Mouse (Mus musculus): ENCODE measurements at regions not wholly inside any gene's neighbourhood (a gene's known extent, or its start where the extent isn't known, plus 50 kb on each side); places are given as distances from the start of the nearest gene placed in this dataset.

DNA sequence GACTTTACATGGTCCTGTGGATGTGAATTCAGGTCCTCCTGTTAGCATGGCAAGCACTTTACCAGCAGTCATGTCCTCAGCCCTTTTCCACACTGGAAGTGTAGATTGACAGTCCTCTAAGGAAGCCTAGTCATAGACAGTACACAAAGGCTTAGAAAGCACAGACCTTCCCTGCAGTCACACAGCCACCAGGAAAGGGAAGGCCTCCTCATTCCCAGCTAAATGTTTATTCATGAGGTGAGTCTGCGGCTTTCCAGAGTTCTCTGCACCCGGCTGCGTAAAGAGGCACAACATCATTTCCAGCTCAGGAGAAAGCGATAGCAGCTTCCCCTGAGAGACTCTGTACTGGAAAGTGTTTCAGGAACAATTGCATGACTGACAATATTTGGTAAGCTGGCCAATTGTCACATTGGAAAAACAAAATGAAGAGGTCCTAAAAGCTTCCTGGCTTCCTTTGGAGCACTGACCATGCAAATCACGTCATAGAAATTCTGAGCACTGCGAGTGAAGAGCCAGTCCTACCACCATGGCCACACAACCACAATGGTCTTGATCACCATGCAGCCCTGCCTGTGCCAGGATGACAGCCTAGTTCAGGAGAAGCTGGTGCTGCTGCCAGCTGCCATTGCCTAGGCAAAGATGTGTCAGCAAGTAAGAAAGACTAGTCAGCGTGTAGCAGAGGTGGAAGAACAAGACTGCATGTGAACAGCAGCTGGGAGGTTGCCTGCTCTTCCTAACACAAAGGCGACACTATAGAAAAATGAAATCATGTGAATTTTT, 252.2 kb upstream of the Tbl1xr1 start:
- no peak for DNase-seq

DNA sequence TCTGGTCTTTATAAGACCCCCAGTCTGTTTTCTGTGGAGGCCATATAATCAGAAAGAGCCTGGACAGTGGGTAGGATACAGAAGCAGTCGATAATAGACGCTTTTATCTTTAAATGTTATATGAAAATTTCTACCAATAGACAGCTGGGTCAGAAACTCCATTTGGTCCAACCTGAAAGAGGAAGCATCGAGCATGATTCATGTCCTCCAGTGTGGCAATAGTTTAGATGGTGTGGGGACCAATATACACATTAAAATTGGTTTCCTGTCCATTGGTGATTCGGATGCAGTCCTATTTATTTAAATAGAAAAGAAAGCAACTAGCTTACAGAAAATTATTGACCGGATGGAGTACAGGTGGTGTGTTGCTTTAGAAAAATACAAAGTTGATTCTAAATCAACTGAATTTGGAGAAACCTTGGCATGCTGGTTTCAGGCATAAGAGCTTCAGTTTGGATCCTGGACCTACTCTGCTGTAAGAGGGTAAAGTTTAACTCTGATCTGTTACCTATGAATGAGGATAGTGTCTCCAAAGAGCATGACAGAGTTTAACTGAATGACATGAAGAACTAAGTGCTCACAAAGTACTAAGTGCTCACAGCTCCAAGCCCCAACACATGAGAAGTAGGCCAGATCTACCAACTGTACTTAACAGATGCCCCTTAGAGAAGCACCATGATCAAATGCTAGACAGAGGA, 251.4 kb upstream of the Tbl1xr1 start:
- no peak for DNase-seq

DNA sequence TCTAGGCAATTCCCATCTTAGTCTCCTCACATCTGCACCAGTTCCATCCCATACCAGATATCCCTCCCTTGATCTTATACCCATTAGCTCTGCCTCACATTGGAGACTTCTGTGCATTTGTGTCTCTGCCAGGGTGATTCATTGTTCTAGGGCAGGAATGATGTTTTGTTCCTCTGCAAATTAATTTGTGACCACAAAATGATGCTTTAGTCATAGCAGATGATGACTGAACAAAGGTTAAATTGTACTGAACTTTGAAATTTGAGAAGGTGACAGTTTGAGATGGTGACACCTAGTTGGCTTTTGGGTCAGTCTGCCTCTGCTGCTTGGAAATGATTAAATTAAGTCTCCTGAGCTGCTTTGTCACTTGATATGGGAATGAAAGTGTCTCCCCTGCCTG, 248.8 kb upstream of the Tbl1xr1 start:
- no peak for DNase-seq

DNA sequence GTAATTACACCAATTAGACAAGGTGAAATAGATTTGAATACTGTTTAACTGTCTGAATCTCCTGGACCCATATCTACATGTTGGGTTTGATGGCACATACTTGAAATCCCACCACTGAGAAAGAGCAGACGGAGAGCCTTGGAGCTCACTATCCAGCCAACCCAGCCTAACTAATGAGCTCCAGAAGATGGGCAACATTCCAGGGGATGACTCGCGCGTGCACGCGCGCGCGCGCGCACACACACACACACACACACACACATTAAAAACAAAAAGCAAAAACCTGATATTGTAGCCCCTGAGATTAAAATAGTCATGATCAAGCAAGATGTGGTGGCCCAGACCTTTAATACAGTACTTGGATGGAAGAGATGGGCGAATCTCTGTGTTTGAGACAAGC, 243.3 kb upstream of the Tbl1xr1 start:
- DNase-seq: no peak

GRCm38 (mm10) chr3:21835526-21835925, 240.9 kb upstream of the Tbl1xr1 start:
- no peak for DNase-seq

DNA sequence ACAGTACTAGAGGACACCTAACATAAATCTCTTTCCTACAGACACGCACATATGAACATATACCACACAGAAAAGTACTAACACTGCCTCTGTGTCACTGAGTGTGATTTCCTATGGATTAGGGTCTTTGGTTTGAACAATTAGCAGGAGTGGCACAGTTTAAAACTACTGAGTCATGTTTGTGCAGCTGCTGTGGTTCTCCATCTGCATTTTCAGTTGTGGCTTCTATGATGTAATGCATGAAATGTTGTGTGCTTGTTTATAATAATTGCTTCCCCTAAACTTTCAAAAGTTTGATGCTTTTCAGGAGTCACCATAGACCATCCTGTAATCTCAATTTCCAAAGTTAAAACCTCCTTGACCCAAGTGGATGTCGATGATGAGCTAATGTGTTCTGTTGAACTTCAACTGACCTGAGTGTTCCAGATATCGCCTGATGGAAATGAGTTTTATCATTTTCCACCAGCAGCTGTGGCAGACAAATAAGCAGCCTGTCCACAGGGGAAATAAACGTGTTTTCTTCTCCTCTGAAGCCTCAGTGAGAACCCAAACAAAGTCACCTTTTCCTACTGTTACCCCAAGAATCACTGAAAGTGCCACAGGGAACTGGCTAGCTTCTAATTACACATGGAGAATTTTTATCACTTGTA, 239.0 kb upstream of the Tbl1xr1 start:
- DNase-seq: no peak

DNA sequence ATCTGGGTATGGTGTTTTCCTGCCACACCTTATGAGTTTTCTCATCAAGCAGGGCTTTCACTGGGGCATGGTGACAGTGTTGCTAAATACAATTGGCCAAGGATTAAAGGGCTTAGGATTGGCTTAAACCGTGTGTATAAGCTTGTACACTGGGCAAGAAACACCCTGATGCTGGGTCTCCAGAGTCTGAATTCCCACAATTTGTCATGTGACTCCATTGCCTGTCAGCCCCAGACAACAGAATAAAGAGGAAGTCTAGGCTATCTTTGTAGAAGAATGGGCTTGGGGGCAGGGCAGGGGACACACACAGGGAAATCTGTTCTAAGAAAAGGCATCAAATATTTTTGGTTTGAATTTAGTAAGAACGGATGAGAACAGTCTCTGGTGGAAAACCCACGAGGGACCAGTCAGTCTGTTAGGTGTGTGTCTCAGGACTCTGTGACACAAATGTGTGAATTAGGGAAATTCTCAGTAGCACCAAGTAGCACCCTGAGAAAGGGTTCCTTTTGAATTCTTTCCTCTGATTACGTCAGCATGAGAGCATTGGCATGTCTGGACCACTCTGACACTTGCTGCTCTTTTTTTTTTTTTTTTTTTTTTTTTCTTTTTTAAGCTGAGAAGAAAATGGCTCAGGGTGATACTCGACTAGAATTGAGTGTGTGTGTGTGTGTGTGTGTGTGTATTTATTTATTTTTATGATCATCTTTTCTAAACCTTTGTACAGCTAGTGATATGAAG, 235.5 kb upstream of the Tbl1xr1 start:
- DNase-seq: no peak

GRCm38 (mm10) chr3:21841506-21841905, 234.9 kb upstream of the Tbl1xr1 start:
- no peak for DNase-seq

DNA sequence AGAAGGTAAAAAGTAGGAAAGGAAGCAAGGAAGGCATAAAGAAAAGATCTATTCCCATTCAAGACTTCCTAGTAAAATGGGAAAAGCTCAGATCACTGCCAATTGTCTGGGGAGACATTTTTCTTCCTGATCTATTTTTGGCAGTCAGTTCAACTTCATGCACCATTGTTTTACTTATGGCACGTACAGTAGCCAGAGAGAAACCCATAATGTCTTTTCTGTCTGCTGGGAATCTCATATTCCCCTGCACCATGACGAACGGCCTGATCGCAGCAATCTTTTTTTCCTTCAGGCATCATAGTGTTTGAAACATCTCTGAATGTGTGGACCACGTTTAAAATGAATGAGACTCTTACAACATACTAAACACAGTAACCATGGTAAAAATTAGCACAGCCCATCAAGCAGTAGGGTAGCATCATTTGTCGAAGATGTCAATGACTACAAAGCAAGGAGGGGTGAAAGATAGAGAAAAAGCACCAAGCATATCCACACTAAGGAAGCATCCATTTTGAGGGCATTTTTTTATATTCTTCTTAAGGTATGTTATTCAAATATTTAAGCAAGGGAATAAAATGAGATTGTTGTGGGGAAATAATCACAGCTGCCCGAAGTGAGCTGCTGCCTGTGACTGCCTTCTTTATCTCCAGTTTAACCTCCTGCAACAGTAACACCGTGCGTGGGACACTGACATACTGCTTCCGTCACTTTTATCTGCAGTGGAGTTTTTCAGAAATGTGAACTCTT, 233.7 kb upstream of the Tbl1xr1 start:
- no peak for DNase-seq

- DNase-seq: no peak
These were observed 233.1 kb upstream of the Tbl1xr1 start for GRCm38 (mm10) chr3:21843292-21843852.

GRCm38 (mm10) chr3:21849831-21850230, 226.6 kb upstream of the Tbl1xr1 start:
- DNase-seq: no peak

DNA sequence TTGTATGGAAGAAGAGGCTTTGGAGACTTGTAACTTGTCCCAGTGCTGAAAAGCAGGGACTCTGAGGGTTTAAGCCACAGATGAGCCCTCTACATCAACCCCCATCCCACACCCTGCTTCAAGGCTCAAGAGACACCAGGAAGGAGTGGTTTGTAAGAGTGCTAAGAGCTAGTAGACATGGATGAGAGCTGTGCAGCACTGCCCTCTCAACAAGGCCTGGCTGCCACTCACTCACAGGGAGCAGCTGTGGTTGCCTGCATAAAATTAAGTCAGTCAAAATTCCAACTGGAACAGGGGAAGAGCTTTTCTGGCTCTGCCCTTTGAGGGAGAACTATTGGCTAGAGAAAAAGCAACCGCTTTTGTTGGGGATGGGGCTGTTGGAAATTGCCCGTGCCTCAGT, 225.5 kb upstream of the Tbl1xr1 start:
- DNase-seq: no peak

- no peak for DNase-seq
These were observed 222.1 kb upstream of the Tbl1xr1 start for GRCm38 (mm10) chr3:21854340-21854739.

DNA sequence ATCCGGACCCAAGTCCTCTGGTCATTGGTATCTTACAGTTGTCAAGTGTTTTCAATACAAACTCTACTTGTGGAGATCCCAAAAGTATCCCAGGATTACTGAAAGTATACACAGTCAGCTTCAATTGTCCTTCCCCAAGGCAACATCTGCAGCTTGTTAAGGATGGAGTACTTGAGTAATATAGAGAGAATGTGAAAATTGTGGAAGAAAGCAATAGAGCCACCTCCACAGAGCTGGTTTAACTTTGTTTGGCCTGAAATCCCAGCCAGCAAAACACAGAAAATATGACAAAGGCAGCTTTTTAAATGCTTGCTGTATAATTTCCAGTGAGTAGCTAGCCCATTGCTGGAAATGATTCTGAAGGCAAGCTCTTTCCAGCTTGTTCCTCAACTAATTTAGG, 217.0 kb upstream of the Tbl1xr1 start:
- no peak for DNase-seq

- no peak for DNase-seq
These were observed 215.4 kb upstream of the Tbl1xr1 start for GRCm38 (mm10) chr3:21860915-21861635.

- DNase-seq: no peak
These were observed 214.8 kb upstream of the Tbl1xr1 start for GRCm38 (mm10) chr3:21861636-21861970.

DNA sequence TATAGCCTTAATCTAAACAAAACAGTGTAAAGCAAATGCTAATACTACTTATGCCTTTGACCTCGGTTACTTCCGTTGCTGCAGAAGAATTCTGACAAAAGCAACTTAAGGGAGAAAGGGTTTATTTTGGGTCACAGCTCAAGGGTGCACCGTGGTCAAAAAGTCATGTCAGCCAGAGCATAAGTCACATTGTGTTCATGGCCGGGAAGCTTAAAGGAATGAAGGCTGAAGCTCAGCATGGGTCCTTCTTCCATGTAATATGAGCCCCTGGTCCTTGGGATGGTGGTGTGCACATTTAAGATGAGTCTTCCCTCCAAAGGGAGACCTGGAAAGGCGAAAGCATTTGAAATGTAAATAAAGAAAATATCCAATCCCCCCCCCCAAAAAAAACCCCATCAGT, 212.1 kb upstream of the Tbl1xr1 start:
- DNase-seq: no peak

DNA sequence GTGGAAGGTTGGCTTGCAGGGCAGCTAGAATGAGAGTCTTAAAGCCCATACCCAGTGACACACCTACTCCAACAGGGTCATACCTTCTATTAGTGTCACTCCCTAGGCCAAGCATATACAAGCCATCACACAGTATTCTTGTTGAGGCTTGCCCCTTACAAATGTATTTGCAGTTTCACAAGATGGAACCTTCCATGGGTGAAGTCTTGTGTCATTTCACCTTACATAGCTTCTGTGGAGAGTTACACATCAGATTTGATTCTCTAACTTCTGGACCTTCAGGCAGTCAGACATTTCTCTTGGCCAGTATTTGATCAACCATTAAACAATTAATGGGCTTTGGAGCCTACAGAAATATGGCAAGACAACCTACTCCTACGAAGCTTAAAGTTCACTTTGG, 210.6 kb upstream of the Tbl1xr1 start:
- no peak for DNase-seq

DNA sequence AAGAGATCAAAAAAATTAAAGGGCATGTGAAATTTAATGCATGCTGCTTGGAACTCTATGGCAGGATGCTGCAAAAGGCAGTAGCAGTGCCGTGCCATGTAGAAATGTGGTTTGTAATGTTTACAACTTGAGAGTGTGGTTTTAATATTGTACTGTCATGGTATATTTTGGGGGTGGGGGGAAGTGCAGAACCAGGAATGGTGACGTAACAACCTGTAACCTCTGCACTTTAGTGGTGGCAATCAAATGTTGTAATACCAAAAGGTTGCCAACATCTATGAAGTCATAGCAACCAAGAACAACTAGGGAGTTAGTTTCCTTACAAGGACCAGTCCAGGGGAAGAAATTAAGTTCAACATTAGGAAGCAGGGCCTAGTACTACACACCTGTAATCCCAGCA, 198.1 kb upstream of the Tbl1xr1 start:
- no peak for DNase-seq

GRCm38 (mm10) chr3:21884216-21884615, 192.2 kb upstream of the Tbl1xr1 start:
- DNase-seq: no peak

DNA sequence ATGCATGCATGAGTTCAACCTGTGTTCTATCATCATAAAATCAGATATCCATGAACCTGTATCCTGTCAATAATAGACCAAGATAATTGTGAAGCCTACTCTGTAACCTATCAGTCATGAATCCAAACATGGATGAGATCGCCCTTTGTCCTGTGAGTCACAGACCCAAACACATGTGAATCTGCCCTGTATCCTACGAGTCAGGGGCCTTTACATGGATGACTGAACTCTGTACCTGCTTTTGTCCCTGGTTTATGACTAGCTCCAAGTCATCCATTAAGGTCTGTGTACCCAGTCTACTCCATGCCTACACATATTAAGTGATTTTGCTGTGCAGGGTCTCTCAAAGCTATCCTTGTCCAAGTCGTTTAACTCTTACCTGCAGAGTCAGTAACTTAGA, 187.7 kb upstream of the Tbl1xr1 start:
- no peak for DNase-seq

Measured in thymus, postnatal 36 days (tissue).